In genomic region chr12:113014561-113015556, GRCm38 (mm10) we compare ENCODE assay signal across 8 mouse cellular contexts. TPM values are rescaled to one million over a fixed set of nuclear protein-coding genes. Genes with fewer than 3 reads are reported as not detected.
DNase-seq lines count a peak whose midpoint lies in the region; ATAC-seq and TF ChIP-seq lines count a peak whose summit lies in the region.

No protein-coding gene starts in this region.

- ATAC-seq in liver, postnatal 0 days: peak; percentile 43

- peak overlapping the region; percentile 99 for H3K4me2 ChIP-seq in liver, postnatal 0 days (ENCODE audit: low read depth, low read length)

- peak overlapping the region; percentile 76 for H3K4me3 ChIP-seq in liver, postnatal 0 days (ENCODE audit: low read depth, low read length)

- no peaks in the 10 kb centered on the region for H3K27me3 ChIP-seq in liver, postnatal 0 days (ENCODE audit: insufficient read depth, low read length)

- peak; percentile 73 for DNase-seq in 416B (ENCODE audit: low read depth)
- DNase-seq in ZHBTc4 (ENCODE audit: low read depth, low spot score): peak; percentile 68
- DNase-seq in embryo, embryonic 10 days (ENCODE audit: low spot score): peak; percentile 29
- DNase-seq in gastrocnemius, postnatal 4 days (ENCODE audit: low spot score in 2 of 2): peak; percentile 36 to 48
- DNase-seq in kidney, adult 11 months: peak; percentile 57
- DNase-seq in liver, postnatal 0 days: peak; percentile 66
- peak; percentile 20 to 28 for DNase-seq in natural killer cell, adult 2 months (ENCODE audit: low spot score in 2 of 2)
- peak; percentile 67 for DNase-seq in testis, postnatal 14 days (ENCODE audit: low spot score)

- H3K9me3 ChIP-seq in liver, postnatal 0 days (ENCODE audit: low read length): no peaks in the 10 kb centered on the region

- peaks cover 35% of the 10 kb centered on the region for H3K4me1 ChIP-seq in liver, postnatal 0 days (ENCODE audit: insufficient read depth)

- H3K36me3 ChIP-seq in liver, postnatal 0 days (replicated peaks; ENCODE audit: insufficient read depth, low read length): no peaks in the 10 kb centered on the region

- TF ChIP-seq EP300 in liver, postnatal 0 days (IDR thresholded peaks at IDR 0.05; ENCODE audit: low read depth): no peak

- peak; percentile 27; the same call in 1 of the 2 replicates for TF ChIP-seq CTCF in liver, postnatal 0 days (IDR thresholded peaks at IDR 0.05; ENCODE audit: low read depth)

- H3K9ac ChIP-seq in liver, postnatal 0 days (replicated peaks): peak overlapping the region; percentile 91

- peak overlapping the region; percentile 87 for H3K27ac ChIP-seq in liver, postnatal 0 days (ENCODE audit: low read depth)

- 5% methylated on average over 55 of the region's 64 CpGs for WGBS in liver, postnatal 0 days (ENCODE audit: insufficient replicate concordance)

RNA-seq across cellular contexts. Expression of gene Pacs2, which starts 0.6 kb away (rescaled TPM):
- 10 to 100 TPM; 81.4 to 82.4 TPM for total RNA-seq in gastrocnemius, postnatal 4 days (2021)
- 3.9 and 4.0 TPM in 2 replicates for polyA plus RNA-seq in liver, postnatal 0 days (2015; fragmentation: Nextera tagmentation; extraction: Ambion mirVana)

RNA-seq across cellular contexts. Expression of gene Brf1, which starts 14.4 kb away (rescaled TPM):
- 10 to 100 TPM; 44.2 to 52.2 TPM for total RNA-seq in gastrocnemius, postnatal 4 days (2021)
- 17.0 and 18.4 TPM in 2 replicates for polyA plus RNA-seq in liver, postnatal 0 days (2015; fragmentation: Nextera tagmentation; extraction: Ambion mirVana)

RNA-seq across cellular contexts. Expression of gene Btbd6, which starts 38.6 kb away (rescaled TPM):
- total RNA-seq in gastrocnemius, postnatal 4 days (2021): 10 to 100 TPM; 18.4 to 19.4 TPM
- 4.1 and 4.7 TPM in 2 replicates for polyA plus RNA-seq in liver, postnatal 0 days (2015; fragmentation: Nextera tagmentation; extraction: Ambion mirVana)

RNA-seq across cellular contexts. Expression of gene Tex22, which starts 59.4 kb away (rescaled TPM):
- 1 to 10 TPM in 1 of 2 experiments, under 1 TPM in 1; 0.65 to 1.0 TPM for total RNA-seq in gastrocnemius, postnatal 4 days (2021)
- not detected in 2 replicates for polyA plus RNA-seq in liver, postnatal 0 days (2015; fragmentation: Nextera tagmentation; extraction: Ambion mirVana)

Comparison
In these comparisons a context has a peak if more than half of its experiments do, and no peak if none do; other contexts are left out.
1. Peak in every context shown above with its lines: DNase-seq, ATAC-seq, H3K4me3 ChIP-seq and H3K27ac ChIP-seq.